Mouse (Mus musculus): Measurements from ENCODE around the gene Nrxn3.

DNA sequence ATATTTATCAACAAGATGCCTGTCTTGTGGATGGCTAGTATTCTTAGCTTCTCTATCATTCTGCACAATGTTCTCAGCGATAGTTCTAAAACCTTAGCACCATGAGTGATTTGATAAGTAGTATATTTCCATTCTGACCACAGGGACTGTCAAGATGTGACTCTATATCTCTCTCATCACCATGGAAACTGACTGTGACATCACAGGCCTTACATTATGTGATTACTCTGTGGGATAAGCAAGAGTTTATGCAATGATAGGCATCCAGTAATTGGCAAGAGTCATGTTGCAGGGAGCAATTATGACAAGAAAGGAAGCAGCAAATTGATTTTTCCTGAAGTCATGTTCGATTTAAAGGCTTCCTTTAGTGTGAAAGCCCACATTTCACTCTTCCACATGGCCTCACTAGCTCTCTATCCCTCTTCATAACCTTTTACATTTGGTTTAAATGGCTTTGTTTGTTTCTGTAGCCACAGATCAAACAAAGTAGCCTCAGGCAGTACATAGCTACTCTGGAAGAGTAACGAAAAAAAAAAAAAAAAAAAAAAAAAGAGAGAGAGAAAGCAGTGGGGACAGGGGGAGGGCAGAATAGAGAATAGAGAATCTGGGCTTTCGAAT is 532.7 kb downstream of the Nrxn3 start:
- TF ChIP-seq GATA1 (IDR thresholded peaks at IDR 0.05; ENCODE audit: borderline replicate concordance, low read length): no peak
- no peak for TF ChIP-seq FLI1 (IDR thresholded peaks at IDR 0.05; ENCODE audit: low read length)
